Mouse (Mus musculus): ENCODE measurements around the gene Ube2cbp. TPM values are rescaled to one million over a fixed set of nuclear protein-coding genes. Genes with fewer than 3 reads are reported as not detected.

Ube2cbp gene
- 1 to 10 TPM; 2.9 to 4.3 TPM for total RNA-seq (2021)
- long read RNA-seq, experiment 1, partial matches to known transcripts = 0 of 5 reads
- long read RNA-seq, experiment 1, other reads (novel, unspliced or antisense) = 3 of 5 reads
- long read RNA-seq, experiment 2, partial matches to known transcripts = 0 of 11 reads
- long read RNA-seq, experiment 2, other reads (novel, unspliced or antisense) = 8 of 11 reads

- peak; percentile 91 for DNase-seq (ENCODE audit: low spot score in 2 of 2)
These were observed at the start of gene Ube2cbp for GRCm38 (mm10) chr9:86464151-86465105. Gene Ube2cbp (minus strand): TSS chr9:86464950.

GRCm38 (mm10) chr9:86514390-86514789, 49.6 kb upstream of the Ube2cbp start:
- DNase-seq (ENCODE audit: low spot score in 2 of 2) = no peak

- DNase-seq (ENCODE audit: low spot score in 2 of 2) = no peak
These were observed 49.0 kb upstream of the Ube2cbp start for GRCm38 (mm10) chr9:86513733-86514132.

DNA sequence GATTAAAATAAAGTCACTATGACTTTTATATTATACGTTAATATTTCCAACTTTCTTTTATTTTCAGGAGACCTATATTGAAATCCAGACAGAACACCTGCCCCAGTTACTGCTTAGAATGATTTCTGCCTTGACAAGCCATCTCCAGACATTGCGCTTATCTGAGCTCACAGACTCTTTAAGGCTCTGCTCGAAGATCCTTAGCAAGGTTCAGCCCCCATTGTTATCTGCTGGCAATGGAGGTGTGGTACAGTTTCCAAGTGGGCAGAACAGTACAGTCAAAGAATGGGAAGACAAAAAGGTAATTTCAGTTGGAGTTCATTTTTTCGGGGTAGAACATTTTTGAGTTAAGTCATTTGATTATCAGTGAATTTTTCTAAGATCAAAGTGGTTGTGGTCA, 42.7 kb upstream of the Ube2cbp start:
- DNase-seq (ENCODE audit: low spot score in 2 of 2) = no peak

GRCm38 (mm10) chr9:86499083-86499482, 34.3 kb upstream of the Ube2cbp start:
- no peak for DNase-seq (ENCODE audit: low spot score in 2 of 2)

DNA sequence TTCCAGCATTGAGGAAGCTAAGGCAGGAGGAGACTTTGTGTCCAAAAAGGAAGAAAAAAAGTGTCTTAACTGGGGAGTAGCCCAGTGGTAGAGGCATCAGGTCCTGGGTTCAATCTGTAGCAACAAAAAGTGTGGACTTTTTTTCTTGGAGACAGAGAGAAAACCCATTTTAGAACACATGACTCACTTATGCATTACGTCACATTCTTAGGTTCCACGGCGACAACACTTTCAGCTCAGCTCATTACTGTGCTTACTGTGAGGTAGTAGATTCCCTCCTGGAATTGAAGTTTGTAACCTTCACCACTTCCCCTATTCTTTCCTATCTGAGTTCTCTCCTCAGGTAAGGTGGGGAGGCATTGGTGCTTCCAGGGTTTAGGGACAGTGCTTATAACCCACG, 31.5 kb upstream of the Ube2cbp start:
- DNase-seq (ENCODE audit: low spot score in 2 of 2) = no peak

DNA sequence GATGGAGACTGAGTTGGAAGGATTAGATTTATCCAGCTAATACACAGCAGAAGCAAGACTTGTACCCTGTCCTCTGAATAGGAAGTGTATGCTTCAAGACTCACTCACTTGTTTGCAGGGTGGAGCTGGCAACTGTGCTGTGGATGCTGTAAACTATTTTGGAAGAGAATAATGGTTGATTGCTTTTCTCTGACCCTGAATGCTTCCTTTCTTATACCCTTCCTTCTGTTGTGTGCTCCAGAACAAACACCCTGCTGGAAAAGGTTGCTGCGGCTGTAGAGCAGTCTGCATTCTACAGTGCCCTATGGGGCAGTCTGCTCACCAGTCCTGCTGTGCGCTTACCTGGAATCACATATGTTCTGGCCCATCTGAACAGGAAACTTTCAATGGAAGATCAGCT, 27.0 kb upstream of the Ube2cbp start:
- no peak for DNase-seq (ENCODE audit: low spot score in 2 of 2)

GRCm38 (mm10) chr9:86482236-86482635, 17.5 kb upstream of the Ube2cbp start:
- no peak for DNase-seq (ENCODE audit: low spot score in 2 of 2)

- DNase-seq (ENCODE audit: low spot score in 2 of 2) = no peak
These were observed 13.8 kb upstream of the Ube2cbp start for GRCm38 (mm10) chr9:86478414-86479093.

- no peak for DNase-seq (ENCODE audit: low spot score in 2 of 2)
These were observed 12.0 kb upstream of the Ube2cbp start for GRCm38 (mm10) chr9:86476763-86477162.

GRCm38 (mm10) chr9:86475956-86476355, 11.2 kb upstream of the Ube2cbp start:
- no peak for DNase-seq (ENCODE audit: low spot score in 2 of 2)

DNA sequence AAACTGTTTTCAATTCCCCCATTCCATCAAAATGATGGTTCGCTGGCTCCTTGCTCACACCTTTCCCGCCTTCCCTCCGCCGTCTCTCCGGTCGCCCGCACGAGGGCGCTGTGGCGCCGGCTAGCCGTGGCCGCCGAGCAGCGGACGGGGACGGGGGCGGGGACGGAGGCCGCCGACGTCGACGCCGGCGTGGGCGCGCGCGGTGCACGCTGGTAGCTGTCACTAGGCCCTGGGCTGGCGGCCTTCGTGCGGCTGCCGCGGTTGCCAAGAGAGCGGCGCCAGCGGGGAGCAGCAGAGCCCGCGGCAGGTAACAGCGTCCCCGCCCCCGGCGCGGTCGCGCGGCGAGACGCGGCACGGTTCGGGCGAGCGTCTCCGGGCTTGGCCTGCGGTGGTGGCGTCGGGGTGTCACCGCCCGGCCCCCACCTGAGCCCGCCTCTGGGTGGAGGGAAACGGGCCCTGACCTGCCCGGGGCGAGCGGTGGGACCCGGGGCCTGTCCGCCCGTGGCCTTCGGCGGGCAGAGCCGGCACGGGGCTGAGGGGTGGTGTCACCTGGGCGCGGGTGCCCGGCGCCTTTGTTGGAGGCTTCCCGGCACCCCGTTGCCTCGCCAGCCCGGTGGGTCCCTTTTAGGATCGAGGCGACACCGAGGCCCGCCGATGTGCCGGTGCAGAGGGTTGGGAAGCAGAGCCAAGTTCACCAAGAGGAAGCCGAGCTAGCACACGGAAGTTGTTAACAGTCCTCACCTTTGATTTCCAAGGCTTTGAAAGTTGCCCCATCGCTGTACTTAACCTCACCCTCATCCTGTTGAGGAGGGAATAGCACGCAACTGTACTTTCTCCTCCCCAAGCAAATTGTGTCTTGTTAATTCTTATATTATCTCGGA, 2.5 kb upstream of the Ube2cbp start, which contains the start of gene Dop1a:
Dop1a (plus strand) TSS at position 165 of the 881 bp plus-strand sequence.
- DNase-seq (ENCODE audit: low spot score in 2 of 2) = peak; percentile 88 to 90

DNA sequence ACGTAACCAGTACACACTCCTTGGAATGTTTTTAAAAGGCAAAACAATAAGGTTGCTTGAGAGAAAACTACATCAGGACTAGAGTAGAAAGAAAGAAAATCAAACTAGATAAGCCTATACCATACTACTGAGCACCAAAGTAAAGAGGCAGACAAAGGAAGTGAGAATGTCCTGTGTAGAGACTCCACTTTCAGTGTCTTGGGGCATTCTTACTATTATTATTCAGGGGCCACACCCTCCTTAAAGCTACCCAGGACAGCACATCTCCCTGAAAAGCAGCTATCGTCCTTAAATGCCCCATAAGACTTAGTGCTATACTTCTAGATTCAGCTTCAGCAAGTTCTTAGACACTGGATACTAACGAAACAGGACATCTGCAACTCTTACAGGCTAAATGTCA, 11.1 kb downstream of the Ube2cbp start:
- DNase-seq (ENCODE audit: low spot score in 2 of 2) = no peak

DNA sequence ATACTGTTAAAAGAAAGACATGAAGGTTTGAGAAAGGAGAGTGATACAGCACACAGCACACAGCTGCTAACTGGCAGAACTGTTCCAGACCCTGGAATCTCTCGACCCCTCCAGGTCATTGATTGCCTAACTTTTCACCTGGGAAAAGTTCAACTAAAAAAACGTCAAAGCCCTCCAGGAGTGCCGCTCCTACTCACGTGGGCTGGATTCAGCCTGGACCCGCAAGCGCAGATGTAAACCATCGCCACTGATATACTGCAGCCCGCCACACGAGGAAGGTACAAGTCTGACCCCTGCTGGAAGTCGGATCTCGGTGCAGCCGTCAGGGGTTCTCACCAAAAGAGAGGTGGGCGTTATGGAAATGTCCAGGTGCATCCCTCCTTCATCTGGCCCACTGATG, 13.1 kb downstream of the Ube2cbp start:
- DNase-seq (ENCODE audit: low spot score in 2 of 2) = peak; percentile 60 to 66

GRCm38 (mm10) chr9:86451094-86451493, 13.7 kb downstream of the Ube2cbp start:
- DNase-seq (ENCODE audit: low spot score in 2 of 2) = peak; percentile 16 to 38

DNA sequence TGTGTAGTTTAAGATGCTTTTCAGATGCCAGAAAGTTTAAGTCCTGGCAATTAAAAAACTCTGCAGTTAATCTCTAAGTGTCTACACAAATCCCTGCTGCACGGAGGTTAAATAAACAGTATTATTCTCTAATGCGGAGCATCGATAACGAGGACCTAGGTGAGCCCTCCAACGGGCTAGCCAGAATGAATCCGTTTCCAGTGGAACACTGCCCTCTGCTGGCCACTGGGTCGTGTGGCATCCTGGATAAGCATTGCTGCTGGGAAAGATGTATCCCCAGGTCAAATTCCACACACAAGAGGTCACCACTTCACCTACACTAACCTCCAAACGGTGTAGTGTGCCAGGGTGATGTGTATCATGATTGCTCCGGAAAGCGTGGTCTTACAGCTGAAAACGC, 15.2 kb downstream of the Ube2cbp start:
- DNase-seq (ENCODE audit: low spot score in 2 of 2) = peak; percentile 72 to 85

DNA sequence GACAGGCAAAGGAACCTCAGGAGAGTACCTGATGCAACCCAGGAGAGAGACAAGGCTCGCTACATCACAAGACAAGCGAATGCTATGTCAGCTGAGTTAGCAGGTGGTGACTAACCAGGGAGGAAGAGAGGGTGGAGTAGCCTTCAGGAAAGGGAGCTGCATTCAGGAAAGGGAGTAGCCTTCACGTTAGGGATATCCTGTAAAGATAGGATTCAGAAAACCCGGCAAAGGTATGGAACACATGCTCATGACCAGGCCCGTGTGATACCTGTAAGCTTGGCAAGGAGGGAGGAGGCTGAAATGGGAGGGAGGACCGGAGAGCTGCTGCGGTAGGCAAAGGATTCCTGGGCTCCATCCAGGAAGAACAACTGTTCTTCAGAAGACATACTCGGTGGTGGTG, 17.3 kb downstream of the Ube2cbp start:
- DNase-seq (ENCODE audit: low spot score in 2 of 2) = no peak

GRCm38 (mm10) chr9:86446847-86447246, 17.9 kb downstream of the Ube2cbp start:
- DNase-seq (ENCODE audit: low spot score in 2 of 2) = no peak

DNA sequence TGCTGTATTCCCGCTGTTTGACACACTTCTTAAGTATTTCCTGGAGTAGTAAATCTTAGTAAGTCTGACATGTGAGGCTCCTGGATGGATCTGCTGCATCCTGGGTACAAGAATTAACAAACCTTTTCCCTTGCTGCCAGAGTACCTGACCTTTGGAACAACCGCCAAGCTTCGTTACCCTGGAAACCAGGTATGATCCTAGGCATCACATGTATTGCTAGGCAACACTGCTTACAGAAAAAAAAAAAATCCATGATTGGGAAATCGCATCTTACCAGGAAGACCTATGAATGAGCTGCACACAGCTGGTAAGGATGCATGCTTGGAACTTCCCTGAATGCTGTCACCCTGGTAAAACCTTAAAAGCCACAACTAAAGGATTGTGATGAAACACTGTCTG, 22.5 kb downstream of the Ube2cbp start:
- DNase-seq (ENCODE audit: low spot score in 2 of 2) = no peak

- DNase-seq (ENCODE audit: low spot score in 2 of 2) = no peak
These were observed 26.3 kb downstream of the Ube2cbp start for GRCm38 (mm10) chr9:86438337-86439009.
